Mouse (Mus musculus) kidney, embryonic 14.5 days (tissue): ENCODE measurements around the gene Omd. TPM values are rescaled to one million over a fixed set of nuclear protein-coding genes. Genes with fewer than 3 reads are reported as not detected.

Source experiments
- ATAC-seq: fragments of 200-750 bp; cut with Nextera tagmentation; 2 replicates; pipeline ENCODE4 v1.8.0; 2017; ENCODE audit warnings: moderate number of reproducible peaks, mild to moderate bottlenecking, moderate TSS enrichment, moderate library complexity; ENCODE audit not compliant: low FRiP score, low TSS enrichment
- H3K27ac ChIP-seq: fragments of 300-500 bp; sonication (generic); 2 replicates; pipeline ENCODE4 v1.5.1; 2014; ENCODE audit warnings: low read depth, mild to moderate bottlenecking, low read length, moderate library complexity, mixed read lengths
- H3K27me3 ChIP-seq: fragments of 300-500 bp; sonication (generic); 2 replicates; pipeline ENCODE4 v1.6.1; 2014; ENCODE audit warnings: mild to moderate bottlenecking, low read length; ENCODE audit not compliant: control insufficient read depth, insufficient read depth
- H3K36me3 ChIP-seq: fragments of 300-500 bp; sonication (generic); 2 replicates; pipeline ENCODE4 v1.6.1; 2014; ENCODE audit warnings: low read length, mixed read lengths; ENCODE audit not compliant: control insufficient read depth, insufficient read depth
- H3K4me1 ChIP-seq: fragments of 300-500 bp; sonication (generic); 2 replicates; pipeline ENCODE4 v1.6.1; 2014; ENCODE audit warnings: low read length, mixed read lengths; ENCODE audit not compliant: control insufficient read depth, insufficient read depth
- H3K4me2 ChIP-seq: fragments of 300-500 bp; sonication (generic); replicated peaks from 2 replicates; pipeline ENCODE4 v1.6.1; 2014; ENCODE audit warnings: low read depth, mild to moderate bottlenecking, low read length
- H3K4me3 ChIP-seq: fragments of 300-500 bp; sonication (generic); 2 replicates; pipeline ENCODE4 v1.5.1; 2014; ENCODE audit warnings: mild to moderate bottlenecking, low read length
- H3K9ac ChIP-seq: fragments of 300-500 bp; sonication (generic); 2 replicates; pipeline ENCODE4 v1.6.1; 2014; ENCODE audit warnings: low read depth, mild to moderate bottlenecking, low read length, moderate library complexity
- H3K9me3 ChIP-seq: fragments of 300-500 bp; sonication (generic); 2 replicates; pipeline ENCODE4 v1.6.1; 2016; ENCODE audit warnings: low read length; ENCODE audit not compliant: control insufficient read depth
- WGBS: fragments of 180-500 bp; shearing (Covaris S2); extraction: QIAGEN DNeasy Blood & Tissue Kit; methylation state at CpG from one replicate; pipeline ENCODE4 v1.1.7; 2014; 5-methylcytosine and 5-hydroxymethylcytosine counted together
- polyA plus RNA-seq: library from polyadenylated mRNA; unstranded; fragments of >200 nt; fragmentation: Nextera tagmentation; extraction: Ambion mirVana; gene quantifications from 2 replicates; pipeline ENCODE4 v1.2.1, GENCODE M21; 2014

Gene Omd
- polyA plus RNA-seq, 1 experiment from 2014 or later, result 0.89 TPM

GRCm38 (mm10) chr13:49556203-49556602, 26.1 kb upstream of the Omd start:
- H3K36me3 ChIP-seq, result no peaks in the 10 kb centered on the region
- no peak overlapping the region for H3K4me2 ChIP-seq
- no peak overlapping the region for H3K4me3 ChIP-seq
- 81% methylated on average over 1 of the region's 1 CpGs for WGBS
- H3K27ac ChIP-seq, result no peak overlapping the region
- H3K4me1 ChIP-seq, result no peaks in the 10 kb centered on the region
- no peaks in the 10 kb centered on the region for H3K9me3 ChIP-seq
- no peak for ATAC-seq
- no peak overlapping the region for H3K9ac ChIP-seq
- H3K27me3 ChIP-seq, result no peaks in the 10 kb centered on the region

GRCm38 (mm10) chr13:49556924-49557323, 25.3 kb upstream of the Omd start:
- Histone ChIP-seq H3K4me1 (no peaks in the 10 kb centered on the region), H3K4me2 (no peak overlapping the region), H3K4me3 (no peak overlapping the region), H3K9ac (no peak overlapping the region), H3K27ac (no peak overlapping the region), H3K27me3 (no peaks in the 10 kb centered on the region), H3K36me3 (no peaks in the 10 kb centered on the region), H3K9me3 (no peaks in the 10 kb centered on the region)
- WGBS, result 70% methylated on average over 1 of the region's 1 CpGs
- no peak for ATAC-seq

GRCm38 (mm10) chr13:49559185-49559584, 23.1 kb upstream of the Omd start:
- H3K9ac ChIP-seq, result no peak overlapping the region
- no peak overlapping the region for H3K4me2 ChIP-seq
- no peak for ATAC-seq
- H3K36me3 ChIP-seq, result no peaks in the 10 kb centered on the region
- H3K9me3 ChIP-seq, result no peaks in the 10 kb centered on the region
- no peaks in the 10 kb centered on the region for H3K27me3 ChIP-seq
- H3K4me3 ChIP-seq, result no peak overlapping the region
- no peaks in the 10 kb centered on the region for H3K4me1 ChIP-seq
- 41% methylated on average over 2 of the region's 2 CpGs for WGBS
- H3K27ac ChIP-seq, result no peak overlapping the region

- WGBS, result 67% methylated on average over 2 of the region's 2 CpGs
- Histone ChIP-seq H3K27me3 (no peaks in the 10 kb centered on the region), H3K4me1 (no peaks in the 10 kb centered on the region), H3K9me3 (no peaks in the 10 kb centered on the region), H3K9ac (no peak overlapping the region), H3K36me3 (no peaks in the 10 kb centered on the region), H3K4me3 (no peak overlapping the region), H3K4me2 (no peak overlapping the region), H3K27ac (no peak overlapping the region)
- ATAC-seq, result no peak
These were observed 21.4 kb upstream of the Omd start for GRCm38 (mm10) chr13:49560886-49561285.

GRCm38 (mm10) chr13:49564347-49564746, 17.9 kb upstream of the Omd start:
- H3K27me3 ChIP-seq, result no peaks in the 10 kb centered on the region
- H3K36me3 ChIP-seq, result no peaks in the 10 kb centered on the region
- ATAC-seq, result no peak
- no peaks in the 10 kb centered on the region for H3K9me3 ChIP-seq
- H3K27ac ChIP-seq, result no peak overlapping the region
- no peaks in the 10 kb centered on the region for H3K4me1 ChIP-seq
- no peak overlapping the region for H3K9ac ChIP-seq
- WGBS, result 93% methylated on average over 1 of the region's 1 CpGs
- no peak overlapping the region for H3K4me2 ChIP-seq
- H3K4me3 ChIP-seq, result no peak overlapping the region

GRCm38 (mm10) chr13:49570371-49570770, 11.9 kb upstream of the Omd start:
- ATAC-seq, result no peak

GRCm38 (mm10) chr13:49571418-49571817, 10.8 kb upstream of the Omd start:
- H3K4me1 ChIP-seq, result no peaks in the 10 kb centered on the region
- ATAC-seq, result no peak
- H3K27ac ChIP-seq, result no peak overlapping the region
- WGBS, result 82% methylated on average over 2 of the region's 2 CpGs
- no peaks in the 10 kb centered on the region for H3K36me3 ChIP-seq
- no peak overlapping the region for H3K4me3 ChIP-seq
- H3K9me3 ChIP-seq, result no peaks in the 10 kb centered on the region
- no peak overlapping the region for H3K4me2 ChIP-seq
- no peak overlapping the region for H3K9ac ChIP-seq
- H3K27me3 ChIP-seq, result no peaks in the 10 kb centered on the region

More at GRCm38 (mm10) chr13:49570371-49570770, 11.9 kb upstream of the Omd start:
- Histone ChIP-seq H3K4me1 (no peaks in the 10 kb centered on the region), H3K4me2 (no peak overlapping the region), H3K9me3 (no peaks in the 10 kb centered on the region), H3K27me3 (no peaks in the 10 kb centered on the region), H3K27ac (no peak overlapping the region), H3K9ac (no peak overlapping the region), H3K36me3 (no peaks in the 10 kb centered on the region), H3K4me3 (no peak overlapping the region)
- WGBS, result 69% methylated on average over 3 of the region's 3 CpGs

- no peak for ATAC-seq
These were observed 1.6 kb downstream of the Omd start for GRCm38 (mm10) chr13:49583859-49584258.

GRCm38 (mm10) chr13:49584307-49585005, 2.2 kb downstream of the Omd start:
- Histone ChIP-seq H3K4me1 (peaks cover 3% of the 10 kb centered on the region; the same call in 1 of the 2 replicates), H3K9ac (no peak overlapping the region), H3K4me2 (no peak overlapping the region), H3K36me3 (no peaks in the 10 kb centered on the region), H3K27ac (no peak overlapping the region), H3K4me3 (no peak overlapping the region), H3K27me3 (no peaks in the 10 kb centered on the region), H3K9me3 (no peaks in the 10 kb centered on the region)
- WGBS, result 83% methylated on average over 8 of the region's 8 CpGs
- no peak for ATAC-seq

More at GRCm38 (mm10) chr13:49583859-49584258, 1.6 kb downstream of the Omd start:
- Histone ChIP-seq H3K27ac (no peak overlapping the region), H3K9ac (no peak overlapping the region), H3K4me1 (peaks cover 3% of the 10 kb centered on the region; the same call in 1 of the 2 replicates), H3K4me2 (no peak overlapping the region), H3K36me3 (no peaks in the 10 kb centered on the region), H3K27me3 (no peaks in the 10 kb centered on the region), H3K9me3 (no peaks in the 10 kb centered on the region), H3K4me3 (no peak overlapping the region)
